Mouse (Mus musculus) thymus, postnatal 4 days (tissue): ENCODE results near the gene Dennd1a.

Experiments used
- DNase-seq: peaks from one replicate; pipeline ENCODE4 v3.0.0; 2021

The Dennd1a gene

DNA sequence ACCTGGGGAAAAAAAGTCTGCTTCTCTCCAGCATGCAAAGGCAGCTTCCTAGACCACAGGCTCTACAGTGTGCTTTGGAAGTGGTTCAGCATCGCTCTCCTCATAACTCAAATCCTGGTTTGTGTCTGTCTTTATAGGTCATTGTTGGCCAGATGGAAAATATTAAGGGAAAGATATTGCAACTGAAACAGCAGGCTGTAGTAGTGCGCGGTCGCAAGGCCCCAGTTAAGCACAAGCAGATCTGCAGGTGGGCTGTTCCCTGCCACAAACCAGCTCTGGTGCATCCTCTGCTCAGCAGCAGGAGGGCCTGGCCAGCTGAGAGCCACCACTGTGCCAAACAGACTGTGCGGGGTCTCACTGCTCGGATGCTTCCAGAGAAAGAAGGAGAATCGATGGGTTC is 186.9 kb downstream of the Dennd1a start:
- DNase-seq: peak; percentile 9

DNA sequence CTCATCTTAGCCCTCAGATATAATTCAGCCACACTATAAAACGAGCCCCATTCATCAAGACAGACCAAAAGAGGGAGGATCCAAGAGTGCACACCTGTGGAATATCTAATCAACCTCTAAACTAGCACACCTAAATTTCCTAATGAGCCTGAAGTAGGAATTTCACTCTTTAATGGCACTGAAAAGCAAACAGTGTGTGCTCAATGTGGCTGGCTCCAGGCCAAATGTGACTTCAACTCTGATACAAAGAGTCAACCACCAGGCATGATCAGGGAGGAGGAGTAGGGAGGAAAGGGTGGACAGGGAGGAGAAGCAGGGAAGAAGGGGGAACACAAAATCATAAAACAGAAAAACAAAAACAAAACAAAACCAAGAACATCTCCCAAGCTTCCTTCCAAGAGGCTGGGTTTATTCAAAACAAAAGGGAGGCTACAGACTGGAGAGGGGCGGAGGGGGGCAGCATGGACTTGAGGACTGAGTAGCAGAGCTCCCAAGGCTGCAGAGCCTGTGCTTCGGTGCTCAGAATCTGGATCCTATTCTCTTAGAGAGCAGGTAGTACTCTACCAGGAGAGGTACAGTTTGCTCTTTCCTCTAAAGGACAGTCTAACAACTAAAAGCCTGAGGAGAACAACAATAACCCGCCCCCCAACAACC is 187.9 kb downstream of the Dennd1a start:
- no peak for DNase-seq

DNA sequence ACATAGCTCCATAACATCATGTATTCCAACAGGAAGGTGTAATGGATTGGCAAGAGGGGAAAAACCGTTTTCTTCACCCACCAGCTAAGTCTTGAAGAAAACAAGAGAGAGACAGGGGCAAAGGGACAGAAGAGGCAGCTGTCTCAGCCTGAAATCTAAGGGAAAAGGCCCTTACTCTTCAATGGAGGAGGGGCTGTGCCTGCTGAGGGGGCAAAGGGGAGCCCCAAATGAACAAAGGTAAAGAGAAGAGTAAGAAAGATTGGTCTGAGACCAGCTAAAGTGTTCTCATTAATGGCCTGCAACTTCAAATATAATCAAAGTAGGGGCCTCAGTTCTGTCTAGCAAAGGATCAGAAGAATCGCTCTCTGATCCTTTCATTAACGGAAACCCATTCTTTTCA is 189.7 kb downstream of the Dennd1a start:
- DNase-seq: no peak

DNA sequence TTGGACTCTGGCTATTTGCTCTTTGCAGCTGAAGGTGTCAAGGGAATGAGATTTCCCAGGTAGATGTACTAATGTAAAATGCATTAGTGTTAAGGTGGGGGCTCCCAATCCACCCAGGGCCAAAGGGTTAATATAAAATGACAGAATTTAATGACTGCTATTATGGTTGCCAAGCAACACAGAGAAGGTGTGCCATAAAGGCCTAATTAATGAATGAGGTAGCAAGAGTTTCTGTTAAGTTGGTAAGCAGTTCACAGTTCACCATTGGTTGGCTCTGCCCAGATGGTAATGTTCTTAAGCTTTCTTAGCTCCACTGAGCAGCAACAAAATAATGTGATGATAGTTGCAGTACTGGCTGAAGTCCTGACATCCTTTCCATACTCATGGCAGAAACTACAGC is 190.9 kb downstream of the Dennd1a start:
- DNase-seq: no peak

DNA sequence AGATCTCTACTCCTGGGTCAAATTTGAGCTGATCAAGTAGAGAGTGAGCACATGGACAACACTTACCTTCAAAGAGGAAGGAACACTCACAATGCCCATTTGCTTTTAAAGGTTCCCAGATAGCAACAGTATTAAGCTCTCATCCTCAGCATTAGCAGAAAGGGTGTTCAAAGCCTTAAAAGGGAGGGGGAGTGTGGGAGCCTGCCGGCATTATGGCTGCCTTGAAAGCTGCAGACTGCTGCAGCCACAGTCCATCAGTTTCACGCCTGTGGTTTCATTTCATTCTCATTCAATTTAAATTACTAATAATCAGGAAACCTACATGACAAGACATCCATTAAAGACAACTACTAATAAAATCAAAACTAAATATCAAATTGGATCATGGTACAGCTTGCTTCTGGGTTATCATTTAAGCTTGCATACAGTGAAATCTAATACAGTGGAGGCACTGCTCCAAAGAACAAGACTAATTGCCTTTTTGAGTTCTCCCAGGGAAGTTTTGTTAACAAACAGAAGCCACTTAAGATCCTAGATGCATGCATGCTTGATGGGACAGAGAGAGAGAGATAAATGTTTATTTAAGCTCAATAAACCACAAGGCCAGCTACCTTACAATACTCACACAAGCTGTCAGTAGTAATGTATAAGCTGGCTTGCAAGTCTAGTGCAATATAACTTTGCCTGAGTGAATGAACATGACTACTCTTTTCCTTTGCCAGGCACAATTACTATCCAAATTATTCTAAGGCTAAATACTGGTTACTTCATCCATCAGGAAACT is 192.6 kb downstream of the Dennd1a start:
- no peak for DNase-seq

DNA sequence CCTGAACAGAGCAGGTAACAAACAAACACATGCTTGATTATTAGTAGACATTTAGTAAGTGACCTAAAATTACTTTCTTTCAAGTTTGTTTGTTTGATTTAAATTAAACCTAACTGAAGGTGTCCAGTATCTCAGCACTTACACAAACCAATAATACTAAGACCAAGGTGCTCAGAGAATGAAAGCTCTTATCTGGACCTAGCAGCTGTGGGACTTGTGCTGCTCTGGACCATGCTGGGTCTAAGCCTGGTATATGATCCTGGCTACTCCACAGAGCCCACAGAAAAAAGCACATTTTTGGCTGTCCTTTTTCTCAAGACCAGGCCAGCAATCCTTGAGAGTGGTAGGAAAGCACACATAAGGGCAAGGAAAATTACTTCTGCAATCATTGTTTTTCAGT is 193.2 kb downstream of the Dennd1a start:
- no peak for DNase-seq

DNA sequence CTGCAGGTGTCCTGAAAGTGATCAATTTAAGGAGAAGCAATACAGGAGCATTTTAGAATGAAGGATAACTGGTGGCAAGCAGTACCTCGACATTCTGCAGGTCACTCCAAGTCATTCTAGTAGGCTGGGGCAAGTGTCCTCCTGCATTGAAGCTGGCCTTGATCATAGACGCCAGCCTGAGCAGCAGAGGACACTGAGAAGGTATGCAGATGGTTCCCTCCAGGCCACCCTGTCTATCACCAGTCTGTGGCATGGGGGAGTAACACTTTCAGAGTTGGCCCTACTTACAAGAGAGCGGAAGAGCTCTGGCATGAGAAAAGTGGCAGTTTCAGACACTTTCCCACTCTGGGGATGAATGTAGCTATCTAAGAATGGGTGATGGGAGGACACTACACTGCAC is 193.9 kb downstream of the Dennd1a start:
- no peak for DNase-seq

DNA sequence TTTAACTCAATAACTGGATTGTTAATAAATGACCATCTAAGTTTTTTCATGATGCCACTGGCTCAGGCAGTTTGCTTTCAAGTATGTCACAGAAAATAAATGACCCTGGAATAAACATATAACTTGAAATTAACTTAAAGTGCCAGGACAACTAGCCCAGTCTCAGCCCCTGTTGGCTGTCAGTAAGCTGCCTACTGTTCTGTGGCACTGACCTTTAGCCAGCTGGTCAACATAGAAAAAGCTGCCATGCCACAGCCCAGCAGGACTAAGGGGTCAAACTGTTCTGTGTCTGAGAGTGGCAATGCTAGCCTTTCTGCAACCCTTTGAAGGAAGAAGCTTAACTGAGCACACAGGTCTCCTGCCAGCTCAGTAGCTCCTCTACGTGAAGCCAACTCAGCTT is 198.8 kb downstream of the Dennd1a start:
- no peak for DNase-seq

DNA sequence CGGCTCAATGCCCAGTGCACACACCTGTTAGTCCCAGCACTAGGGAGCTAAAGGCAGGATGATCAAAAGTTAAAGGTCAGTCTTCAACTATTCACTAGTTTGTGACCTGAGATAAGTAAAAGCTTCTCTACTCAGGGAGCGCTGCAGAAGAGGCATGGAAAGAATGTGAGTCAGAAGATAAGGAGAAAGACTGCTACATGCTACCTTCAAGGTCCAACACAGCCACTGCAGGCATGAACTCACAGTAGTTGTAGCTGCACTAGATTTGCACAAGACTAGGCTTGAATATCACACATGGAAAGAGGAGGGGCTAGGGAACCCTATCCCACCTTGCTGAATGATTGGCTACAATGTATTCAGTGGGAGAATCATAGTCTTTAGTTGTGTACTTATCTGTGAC is 202.1 kb downstream of the Dennd1a start:
- no peak for DNase-seq

DNA sequence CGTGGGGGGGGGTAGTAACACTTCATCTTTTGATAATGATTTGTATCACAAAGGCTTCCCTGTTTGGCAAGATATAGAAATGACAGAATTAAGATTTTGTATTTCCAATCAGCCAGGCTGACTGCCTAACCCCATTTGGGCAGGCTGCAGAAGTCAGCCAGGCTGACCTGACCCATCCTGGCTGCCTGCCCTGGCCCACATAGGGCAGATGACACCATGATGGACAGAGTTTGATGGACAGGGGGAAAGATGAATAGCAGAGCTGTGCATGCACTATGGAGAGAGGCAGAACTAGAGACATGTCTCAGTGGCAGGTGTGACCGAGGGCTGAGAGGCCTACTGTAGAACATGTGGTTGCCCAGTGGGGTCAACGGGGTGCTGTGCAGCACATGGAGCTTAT is 203.9 kb downstream of the Dennd1a start:
- DNase-seq: no peak

DNA sequence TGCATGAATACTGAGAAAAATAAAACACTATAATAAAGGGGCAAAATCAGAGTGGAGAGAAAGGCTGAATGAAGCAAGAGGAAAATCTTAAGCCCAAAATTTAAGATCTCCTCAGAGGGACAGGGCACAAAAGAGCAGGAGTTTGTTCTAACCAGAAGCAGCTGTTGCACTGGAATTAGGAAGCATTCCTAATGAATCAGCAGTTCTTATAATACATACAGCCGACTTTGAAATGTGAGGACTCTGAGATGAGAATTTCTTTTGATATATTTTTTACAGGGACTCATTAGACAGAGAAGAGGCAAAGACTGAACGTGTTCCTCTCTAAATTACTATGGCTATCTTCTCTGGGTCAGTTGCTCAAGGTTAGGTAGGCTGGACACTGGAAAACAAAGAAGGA is 212.7 kb downstream of the Dennd1a start:
- no peak for DNase-seq

DNA sequence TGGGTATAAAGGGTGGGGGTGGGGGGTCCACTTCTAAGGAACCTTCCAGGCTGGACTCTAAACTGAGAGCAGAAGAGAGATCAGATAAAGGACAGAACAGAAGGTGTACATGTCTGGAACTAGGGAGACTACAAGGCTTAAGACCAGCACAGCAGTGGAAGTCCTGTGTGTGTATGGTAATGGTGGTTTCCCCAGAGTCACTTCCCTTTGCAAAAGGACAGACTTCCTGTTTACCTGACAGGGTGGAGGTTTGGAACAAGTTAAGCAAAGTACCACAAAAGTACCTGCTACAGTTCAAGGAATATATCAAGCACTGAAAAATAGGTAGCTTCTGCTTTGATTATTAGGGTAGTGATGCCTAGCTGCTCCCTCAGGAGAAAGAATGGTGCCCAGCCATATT is 215.1 kb downstream of the Dennd1a start:
- no peak for DNase-seq

DNA sequence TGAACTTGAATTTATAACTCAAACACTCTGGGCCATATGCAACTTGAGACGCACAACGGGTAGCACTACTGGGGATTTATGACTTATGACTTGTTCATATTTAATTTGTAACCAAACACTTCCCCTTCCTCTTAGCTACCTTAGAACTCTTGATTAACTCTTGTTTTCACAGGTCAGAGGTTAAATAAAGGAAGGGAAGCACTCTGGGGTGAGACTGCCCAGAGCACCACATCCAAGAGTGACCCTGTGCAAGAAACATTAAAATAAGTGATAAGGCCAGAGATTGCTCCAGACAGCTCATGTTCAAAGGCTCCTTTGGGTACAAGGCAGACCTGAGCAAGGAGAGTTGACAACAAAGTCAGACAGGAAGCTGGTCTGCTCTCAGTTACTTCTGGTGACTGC is 219.0 kb downstream of the Dennd1a start:
- DNase-seq: no peak

DNA sequence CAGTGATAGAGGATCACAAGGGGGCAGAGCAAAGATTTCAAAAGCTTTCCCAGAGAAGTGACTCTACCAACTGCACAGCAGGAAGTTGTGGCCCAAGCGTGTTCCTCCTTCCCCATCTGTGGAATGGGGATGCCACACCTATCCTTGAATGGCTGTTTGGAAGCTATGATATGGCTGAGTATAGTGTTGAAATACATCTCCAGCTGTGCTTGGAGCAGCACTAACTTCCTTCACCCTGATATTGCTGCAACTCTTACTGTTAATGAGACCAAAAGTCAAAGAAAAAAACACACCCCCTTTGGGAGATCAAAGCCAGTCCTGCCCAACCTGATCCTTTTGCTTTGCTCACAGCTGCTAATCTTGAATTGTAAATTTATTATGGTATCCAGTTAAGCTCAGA is 221.3 kb downstream of the Dennd1a start:
- no peak for DNase-seq

DNA sequence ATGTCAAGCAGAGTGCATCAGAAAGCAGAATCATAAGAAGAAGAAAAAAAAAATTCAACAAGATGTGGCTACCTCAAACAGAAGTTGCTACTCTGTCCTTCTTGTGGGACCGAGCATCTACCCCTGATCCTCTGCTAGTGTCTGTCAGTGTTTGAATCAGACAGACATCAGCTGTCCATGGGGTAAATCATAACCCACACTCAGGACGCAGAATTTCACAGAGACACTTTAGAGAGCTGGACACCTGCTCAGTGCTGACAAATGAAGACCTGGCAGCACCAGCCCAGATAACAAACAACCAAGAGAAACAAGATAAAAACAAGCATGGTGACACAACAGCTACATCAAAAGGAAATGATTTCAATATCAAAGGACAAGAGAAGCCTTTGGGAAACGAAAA is 222.9 kb downstream of the Dennd1a start:
- no peak for DNase-seq

DNA sequence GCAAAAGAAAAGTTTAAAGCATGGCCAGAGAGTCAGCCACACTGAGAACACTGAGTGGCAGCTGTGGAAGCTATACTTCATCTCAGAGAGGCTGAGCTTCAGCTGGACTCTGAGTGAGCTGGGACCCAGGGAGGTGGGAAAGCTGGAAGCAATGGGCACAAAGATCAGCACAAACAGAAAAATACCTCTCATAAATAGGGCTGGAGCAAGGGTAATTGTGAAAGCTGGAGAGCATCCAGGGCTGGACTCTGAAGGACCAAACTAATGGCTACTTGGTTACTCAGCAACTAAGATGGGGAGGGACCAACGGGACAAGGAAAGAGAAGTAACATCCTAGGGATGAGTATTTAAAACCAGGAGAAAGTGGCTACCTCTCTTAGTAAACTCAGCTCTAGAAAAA is 225.0 kb downstream of the Dennd1a start:
- DNase-seq: no peak

DNA sequence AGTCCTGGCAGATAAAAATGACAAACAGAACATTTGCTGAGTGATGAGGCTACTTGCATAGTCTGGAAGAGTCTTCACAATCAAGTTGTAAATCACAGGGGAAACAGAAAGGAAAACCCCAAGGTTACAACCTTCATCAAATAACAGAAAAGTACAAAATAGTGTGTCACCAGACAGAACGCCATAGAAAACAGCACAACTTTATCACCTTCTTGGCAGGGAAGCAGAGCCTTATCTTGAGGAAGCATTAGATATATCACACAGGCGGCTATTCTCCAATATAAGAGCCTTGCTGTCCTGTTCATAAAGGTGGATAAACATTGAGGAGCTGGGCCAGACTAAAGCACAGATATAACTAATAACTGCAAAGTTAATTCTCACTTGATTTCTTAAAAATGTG is 225.7 kb downstream of the Dennd1a start:
- DNase-seq: no peak

DNA sequence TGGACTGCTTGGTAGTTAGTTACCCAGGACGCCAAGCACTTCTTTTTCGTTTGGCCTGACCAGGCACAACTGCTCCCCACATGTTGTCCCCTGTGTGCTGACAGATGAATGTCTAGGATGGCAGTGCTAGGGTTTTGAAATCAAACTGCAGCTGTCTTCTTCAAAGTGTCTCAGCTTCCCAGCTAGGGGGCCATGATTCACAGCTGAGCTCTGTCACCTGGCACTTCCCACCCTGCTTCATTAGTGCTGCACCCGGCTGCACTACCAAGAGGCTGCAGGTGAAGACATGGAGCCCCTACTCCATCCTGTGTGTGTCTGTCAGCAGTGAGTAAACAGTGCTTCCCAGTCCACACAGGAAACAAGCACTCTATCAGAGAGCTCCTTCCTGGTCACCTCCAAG is 234.8 kb downstream of the Dennd1a start:
- DNase-seq: peak; percentile 52

DNA sequence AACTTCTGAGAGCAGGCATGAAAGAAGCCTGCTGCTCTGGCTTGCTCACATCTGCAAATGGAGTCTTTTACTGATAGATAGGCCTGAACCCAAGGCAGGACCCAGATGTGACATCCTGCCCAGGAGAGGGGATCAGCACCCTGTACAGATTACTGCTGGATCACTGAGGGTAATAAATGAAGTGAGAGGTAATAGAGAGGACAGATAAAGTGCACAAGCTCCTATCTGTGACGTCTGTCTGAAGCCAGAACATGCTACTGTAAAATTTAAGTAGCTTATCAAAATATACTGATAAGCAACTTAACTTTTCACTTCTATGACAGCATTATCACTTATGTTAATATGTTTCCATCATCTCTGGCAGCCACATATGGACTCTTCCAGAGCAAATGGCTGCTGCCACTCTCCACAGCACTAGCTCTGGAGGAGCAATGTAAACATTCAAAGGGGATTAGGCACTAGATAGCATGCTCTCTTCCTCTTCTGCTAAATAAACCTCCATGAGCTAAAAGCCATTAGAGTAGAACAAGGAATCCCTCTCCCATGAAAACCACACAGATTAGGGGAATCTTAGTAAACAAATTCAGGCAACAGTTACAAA is 235.6 kb downstream of the Dennd1a start:
- no peak for DNase-seq

DNA sequence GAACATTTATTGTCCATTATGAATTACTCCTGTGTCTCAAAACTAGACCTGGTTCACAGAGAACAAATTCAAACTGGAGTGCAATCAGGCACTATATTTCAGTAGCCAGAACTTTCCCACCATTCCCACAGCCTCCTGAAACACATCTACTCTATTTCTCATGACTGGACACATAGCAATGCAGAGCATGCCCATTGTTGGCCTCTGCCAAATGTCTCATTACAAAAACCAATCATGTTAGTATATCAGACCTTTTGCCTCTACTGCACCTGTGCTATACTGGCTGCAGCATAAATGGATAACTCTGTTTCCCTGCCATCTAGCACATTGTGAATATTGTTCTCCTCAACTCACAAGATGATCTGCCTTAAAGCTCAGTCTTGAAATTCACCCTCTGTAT is 238.2 kb downstream of the Dennd1a start:
- no peak for DNase-seq

DNA sequence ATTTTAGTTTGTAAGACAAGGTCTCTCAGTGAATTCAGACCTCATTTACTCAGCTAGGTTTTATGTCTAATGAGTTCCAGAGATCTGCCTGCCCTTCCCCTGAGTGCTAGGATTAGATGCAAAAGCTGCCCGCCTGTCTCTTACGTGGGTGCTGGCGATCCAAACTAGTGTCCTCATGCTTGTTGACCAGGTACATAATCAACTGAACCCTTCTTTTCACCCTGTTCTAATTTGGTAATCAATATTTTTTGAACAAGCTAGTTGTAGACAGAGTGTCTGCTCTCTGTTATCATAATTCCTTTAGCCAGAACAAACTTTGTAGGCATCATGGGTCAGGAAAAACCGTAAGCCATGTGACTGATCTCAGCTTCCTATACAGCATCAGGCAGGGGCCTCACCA is 241.9 kb downstream of the Dennd1a start:
- no peak for DNase-seq

DNA sequence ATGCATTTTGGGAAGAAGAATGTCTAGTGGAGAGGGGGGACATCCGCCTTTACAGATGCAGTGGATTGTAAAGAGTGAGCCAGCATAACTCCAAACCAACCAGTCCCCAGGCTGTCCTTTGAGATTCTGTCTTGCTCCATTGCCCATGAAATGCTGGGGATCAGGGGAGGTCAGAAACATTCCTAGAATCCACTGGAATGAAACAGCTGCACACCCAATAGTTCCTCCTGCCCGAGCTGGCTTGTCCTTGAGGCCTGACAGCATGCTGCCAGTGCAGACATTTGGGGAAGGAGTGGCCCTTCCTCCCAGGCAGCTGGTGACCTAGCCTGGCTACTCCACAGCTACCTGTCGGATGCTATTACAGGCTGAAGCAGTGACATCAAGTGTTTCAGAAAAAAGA is 246.3 kb downstream of the Dennd1a start:
- DNase-seq: no peak

DNA sequence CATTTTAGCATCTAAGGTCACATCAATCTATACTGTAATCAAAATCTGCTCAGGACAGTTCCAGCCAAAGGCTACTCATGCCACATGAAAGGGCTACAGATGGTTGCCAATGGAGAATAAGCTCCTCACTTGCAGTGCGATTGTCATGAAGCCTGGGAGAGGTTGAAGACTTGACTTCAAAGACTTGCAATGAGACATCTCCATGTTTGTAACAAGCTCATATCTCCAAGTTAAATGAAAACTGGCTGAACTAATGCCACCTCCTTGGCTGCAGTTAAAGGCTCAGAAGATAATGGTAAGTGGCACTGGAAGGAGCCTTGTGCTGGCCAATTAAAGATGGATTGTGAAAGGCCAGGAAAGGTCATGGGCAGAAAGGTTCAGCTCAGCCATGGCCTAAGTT is 247.6 kb downstream of the Dennd1a start:
- DNase-seq: no peak

DNA sequence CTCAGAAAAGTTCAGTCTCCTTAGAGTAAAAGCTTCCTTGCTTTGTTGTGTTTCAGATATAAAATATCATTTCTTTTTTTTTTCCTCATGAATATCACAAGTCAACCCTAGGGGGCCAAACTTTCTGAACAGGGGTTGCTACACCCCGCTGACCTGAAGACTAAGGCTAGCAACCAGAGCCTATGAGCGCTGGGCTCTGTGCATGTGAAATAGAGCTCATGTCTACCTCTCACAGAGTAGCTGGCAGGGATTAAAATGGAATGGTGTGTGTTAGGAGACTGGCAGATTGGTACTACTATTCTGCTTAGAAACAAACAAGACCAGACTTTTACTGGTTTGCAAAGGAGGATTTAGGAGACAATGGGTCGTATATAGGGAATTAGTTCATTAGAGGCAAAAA is 258.9 kb downstream of the Dennd1a start:
- DNase-seq: no peak

DNA sequence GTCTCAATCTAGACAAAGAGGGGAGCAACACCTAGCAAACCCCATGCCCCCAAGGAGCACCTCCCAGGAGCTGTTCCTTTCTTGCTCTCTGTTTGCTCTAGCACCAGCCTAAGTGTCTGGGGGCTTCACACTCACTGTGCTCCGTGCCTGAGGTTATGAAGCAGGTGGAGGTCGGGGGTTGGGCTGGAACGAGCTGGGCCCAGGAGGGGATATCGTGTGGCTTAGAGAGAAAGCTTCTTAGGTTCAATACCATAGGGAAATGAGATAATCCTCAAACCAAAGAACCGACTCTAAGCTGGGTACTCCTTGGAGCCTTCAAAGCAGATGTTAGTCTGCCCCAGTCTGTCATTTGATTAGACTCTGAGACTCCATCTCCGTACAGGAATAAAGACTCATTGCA is 261.6 kb downstream of the Dennd1a start:
- no peak for DNase-seq
